Mouse (Mus musculus) embryo, embryonic 10 days (tissue): ENCODE data around the gene Qrich2.
"Not testable (repeated sequence)": the region's sequence is repeated elsewhere in the genome, so short reads cannot be mapped to it uniquely, and the experiment has no call there.

Source experiments
- DNase-seq: peaks from one replicate; pipeline ENCODE4 v3.0.0-alpha.2; 2015; ENCODE audit warnings: low spot score

Gene Qrich2

GRCm38 (mm10) chr11:116489771-116490231, 23.8 kb upstream of the Qrich2 start:
- peak; percentile 55 for DNase-seq

DNA sequence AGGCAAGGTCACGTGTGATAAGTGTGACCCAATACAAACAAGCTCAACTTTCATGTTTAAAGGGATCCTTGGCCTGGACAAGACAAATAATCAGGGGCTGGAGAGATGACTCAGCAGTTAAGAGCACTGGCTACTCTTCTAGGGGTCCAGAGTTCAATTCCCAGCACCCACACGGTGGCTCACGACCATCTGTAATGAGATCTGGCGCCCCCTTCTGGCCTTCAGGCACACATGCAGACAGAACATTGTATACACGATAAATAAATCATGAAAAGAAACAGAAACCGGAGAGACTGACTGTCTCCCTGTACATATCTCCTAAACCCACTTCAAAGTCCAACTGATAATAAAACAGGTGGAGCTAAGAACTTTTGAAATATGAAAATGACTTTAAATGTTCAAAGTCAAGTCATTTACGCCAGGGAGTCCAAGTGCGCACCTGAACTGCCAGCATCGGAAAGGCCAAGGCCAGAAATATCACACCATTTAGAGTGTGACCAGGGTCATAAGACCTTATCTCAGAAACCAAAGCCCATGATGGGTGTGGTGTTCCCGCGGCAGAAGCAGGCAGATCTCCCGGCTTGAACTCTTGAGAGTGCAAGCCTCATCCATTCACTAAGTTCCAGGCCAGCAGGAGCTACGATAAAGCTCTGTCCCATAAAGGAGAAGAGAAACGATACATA, 22.8 kb upstream of the Qrich2 start:
- DNase-seq, result no peak

DNA sequence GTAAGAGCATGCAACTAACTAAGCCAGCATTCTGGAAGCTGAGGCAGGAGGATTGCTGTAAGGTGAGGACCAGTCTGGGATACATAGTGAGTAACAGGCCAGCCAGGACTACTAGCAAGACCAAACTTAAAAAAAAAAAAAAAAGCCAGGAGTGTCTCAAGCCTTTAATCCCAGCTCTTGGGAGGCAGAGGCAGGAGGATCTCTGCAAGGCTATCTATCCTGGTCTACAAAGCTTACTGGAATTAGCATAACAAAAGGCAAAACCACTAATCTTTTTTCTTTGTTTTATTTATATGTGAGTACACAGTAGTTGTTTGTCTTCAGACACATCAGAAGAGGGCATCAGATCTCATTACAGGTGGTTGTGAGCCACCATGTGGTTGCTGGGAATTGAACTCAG, 22.2 kb upstream of the Qrich2 start:
- DNase-seq, result no peak

DNA sequence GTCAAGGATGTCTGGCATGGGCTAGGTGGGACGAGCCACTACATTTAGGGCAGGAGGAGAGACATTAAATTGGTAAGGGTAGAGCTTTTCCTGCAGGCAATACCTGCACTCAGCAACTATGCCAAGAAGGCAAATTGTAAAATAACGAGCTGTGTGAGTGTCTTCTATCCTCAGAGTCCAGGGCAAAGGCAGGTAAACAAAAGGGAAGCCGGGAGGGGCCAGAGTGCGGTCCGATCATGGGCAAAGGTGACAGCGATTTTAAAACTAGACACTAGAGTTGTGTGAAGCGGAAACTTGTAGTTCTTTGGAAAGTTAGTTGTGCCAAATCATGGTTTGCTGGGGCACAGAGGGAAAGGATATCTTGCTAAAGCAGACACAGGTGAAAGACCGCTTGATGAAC, 18.2 kb upstream of the Qrich2 start:
- DNase-seq, result no peak

DNA sequence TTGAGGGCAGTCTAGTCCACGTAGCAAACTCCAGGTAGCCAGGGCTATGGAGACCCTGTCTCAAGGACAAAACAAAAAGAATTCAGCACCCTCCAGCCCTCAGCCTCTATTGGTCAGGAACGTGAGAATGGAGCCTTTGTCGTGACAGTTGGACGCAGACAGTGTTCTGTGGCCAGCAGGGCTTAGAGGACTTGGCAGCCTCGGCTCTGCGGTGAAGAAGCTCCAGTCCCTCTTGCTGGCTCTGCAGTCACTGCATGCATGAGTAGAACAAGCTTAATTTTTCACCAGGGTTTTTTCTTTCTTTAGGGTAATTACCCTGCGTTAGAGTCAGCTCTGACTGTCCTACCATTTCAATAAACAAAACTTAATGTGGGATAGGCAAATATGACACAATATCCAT, 15.7 kb upstream of the Qrich2 start:
- DNase-seq, result no peak

GRCm38 (mm10) chr11:116480975-116481374, 14.9 kb upstream of the Qrich2 start:
- no peak for DNase-seq

GRCm38 (mm10) chr11:116479832-116480231, 13.8 kb upstream of the Qrich2 start:
- DNase-seq, result peak; percentile 61

GRCm38 (mm10) chr11:116478978-116479377, 12.9 kb upstream of the Qrich2 start:
- no peak for DNase-seq

DNA sequence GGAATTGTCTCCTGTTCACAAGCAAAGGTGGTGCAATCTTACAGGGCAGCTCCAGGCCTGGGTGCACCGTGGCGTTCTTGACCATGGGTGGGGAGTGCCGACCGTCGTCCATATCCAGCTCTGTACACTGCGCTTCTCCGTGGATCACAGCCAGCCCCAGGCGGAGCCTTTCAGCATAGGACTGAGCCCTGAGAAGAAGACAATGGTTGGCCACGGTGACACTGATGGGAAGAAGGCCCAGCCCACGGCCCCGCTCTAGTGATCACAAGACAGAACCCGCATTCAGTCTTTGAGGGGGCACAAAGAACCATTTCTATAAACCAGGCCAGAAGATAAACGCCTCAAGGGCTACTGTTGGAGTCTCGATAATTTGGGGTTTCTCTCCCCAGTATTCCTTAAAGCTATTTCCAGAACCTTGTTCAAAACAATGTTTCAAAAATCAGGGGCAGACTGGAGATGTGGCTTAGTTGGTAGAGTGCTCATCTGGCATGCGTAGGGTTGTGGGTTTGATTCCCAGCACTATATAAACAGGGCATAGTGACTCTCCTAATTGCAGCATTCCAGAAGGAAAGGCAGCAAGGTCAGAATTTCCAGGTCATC, 11.2 kb upstream of the Qrich2 start:
- DNase-seq, result no peak

- DNase-seq, result no peak
Measured at GRCm38 (mm10) chr11:116476696-116477095, 10.7 kb upstream of the Qrich2 start.

GRCm38 (mm10) chr11:116476041-116476440, 10.0 kb upstream of the Qrich2 start:
- DNase-seq, result no peak

GRCm38 (mm10) chr11:116472275-116472674, 6.2 kb upstream of the Qrich2 start:
- DNase-seq, result no peak

DNA sequence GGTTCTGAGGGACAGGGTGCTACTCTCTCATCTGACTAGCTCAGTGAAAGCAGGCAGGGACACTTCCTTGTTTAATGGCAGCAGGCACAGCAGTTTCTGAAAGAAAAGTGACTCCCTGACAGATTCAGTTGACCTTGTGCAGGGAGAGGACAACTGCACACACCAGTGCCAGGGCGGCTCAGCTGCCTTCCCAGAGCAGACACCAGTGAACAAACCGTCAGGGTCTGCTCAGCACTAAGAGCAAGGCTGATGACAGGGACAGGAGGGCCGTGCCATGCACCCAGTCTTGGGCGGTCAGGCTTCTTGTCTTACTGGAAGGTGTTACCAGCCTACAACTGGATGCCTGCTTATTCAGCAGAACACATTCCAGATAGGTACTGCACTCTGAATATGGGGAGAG, 4.9 kb upstream of the Qrich2 start:
- DNase-seq, result no peak

GRCm38 (mm10) chr11:116470249-116470648, 4.2 kb upstream of the Qrich2 start:
- no peak for DNase-seq

GRCm38 (mm10) chr11:116468338-116468737, 2.3 kb upstream of the Qrich2 start:
- not testable (repeated sequence) for DNase-seq

- peak; percentile 86 for DNase-seq
Measured at GRCm38 (mm10) chr11:116463833-116464232, 2.2 kb downstream of the Qrich2 start.

DNA sequence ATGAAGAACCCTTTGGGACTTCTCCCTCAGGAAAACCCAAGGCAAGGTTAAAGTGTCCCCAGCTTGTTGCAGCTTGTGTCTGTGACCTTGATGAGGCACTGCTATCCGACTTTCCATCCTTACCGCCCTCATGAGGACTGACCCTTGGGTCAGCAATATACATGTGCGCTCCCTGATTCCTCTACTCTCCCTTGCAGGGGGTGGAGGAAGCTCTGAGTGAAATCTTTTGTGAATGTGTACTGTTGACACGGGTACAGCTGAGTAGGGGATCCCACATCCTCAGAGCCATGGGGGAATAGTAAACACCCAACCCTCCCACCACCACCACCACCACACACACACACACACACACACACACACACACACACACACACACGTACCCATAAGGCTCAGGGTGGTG, 2.7 kb downstream of the Qrich2 start:
- DNase-seq, result no peak

DNA sequence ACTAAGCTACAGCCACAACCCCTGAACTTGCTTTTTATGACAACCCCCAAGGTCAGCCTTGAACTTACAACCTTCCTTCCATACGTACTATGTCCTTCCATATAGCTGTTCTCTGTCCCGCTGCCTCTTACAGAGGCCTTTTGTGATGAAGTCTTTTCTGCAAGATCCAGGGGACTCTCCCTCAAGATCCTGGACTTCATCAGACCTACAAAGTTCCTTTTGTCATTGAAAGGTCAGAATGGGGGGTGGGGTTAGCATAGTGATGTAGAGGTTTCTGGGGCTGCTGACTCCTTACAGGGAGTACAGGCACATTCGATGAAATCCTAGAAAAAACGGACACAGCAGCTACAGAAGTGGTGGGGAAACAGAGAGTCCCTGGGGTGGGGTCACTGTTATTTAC, 6.3 kb downstream of the Qrich2 start:
- DNase-seq, result no peak

- DNase-seq, result no peak
Measured at GRCm38 (mm10) chr11:116456234-116456633, 9.8 kb downstream of the Qrich2 start.

GRCm38 (mm10) chr11:116453889-116454288, 12.2 kb downstream of the Qrich2 start:
- no peak for DNase-seq

DNA sequence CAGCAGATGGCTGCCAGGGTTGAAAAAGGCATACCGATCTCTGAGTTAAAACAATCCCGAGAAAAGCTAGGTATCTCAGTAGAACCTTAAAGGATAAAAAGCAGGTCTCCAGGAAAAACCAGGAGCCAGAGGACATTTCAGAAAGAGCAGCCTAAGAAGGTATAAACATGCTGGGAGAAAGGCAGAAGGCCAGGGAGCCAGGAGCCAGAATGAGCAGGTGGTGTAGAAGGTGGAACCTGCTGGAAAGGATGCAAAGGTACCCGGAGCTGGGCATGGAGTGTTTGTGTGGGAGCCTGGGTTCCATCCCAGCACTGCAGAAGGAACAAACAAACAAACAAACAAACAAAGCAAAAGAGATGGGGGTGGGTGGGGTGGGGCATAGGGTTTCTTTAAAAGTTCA, 16.7 kb downstream of the Qrich2 start:
- DNase-seq, result no peak

- no peak for DNase-seq
Measured at GRCm38 (mm10) chr11:116447822-116448221, 18.2 kb downstream of the Qrich2 start.

DNA sequence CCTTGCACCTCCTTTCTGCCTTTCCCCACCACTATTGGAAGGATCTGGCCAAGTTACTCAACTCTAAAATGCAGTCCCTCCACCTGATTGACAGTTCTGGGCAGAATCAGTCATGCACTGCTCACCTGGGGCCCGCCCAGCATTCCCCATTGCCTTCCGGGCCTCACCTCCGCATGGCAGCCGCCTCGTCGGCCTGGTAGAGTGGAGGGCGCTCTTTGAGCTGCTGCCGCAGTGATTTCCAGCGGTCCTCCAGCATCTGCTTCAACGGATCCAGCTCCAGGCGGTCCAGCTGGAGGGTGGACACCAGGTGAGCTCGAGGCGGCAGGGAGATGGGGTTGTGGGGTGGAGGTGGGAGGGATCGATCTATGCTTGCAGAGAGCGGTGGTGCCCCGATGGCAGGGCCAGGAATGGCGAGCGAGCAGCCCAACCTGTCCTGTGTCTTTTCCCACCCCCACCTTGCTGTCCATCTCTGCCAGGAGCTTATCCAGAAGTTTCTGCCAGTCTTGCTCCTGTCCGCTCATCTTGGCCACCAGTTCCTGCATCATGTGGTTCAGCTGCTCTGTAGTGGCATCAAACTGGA, 19.6 kb downstream of the Qrich2 start:
- no peak for DNase-seq
